Mouse (Mus musculus) C2C12 (cell line): ENCODE results near the gene Tcte1. TPM values are rescaled to one million over a fixed set of nuclear protein-coding genes. Genes with fewer than 3 reads are reported as not detected.

Experiments
- H3K27me3 ChIP-seq: one replicate; pipeline ENCODE4 v1.6.1; 2011; ENCODE audit not compliant: control insufficient read depth, insufficient read depth, insufficient read length
- H3K36me3 ChIP-seq: one replicate; pipeline ENCODE4 v1.6.1; 2011; ENCODE audit not compliant: control insufficient read depth, insufficient read depth
- H3K4me3 ChIP-seq: one replicate; pipeline ENCODE4 v1.5.1; 2011; ENCODE audit warnings: mild to moderate bottlenecking, control low read depth; ENCODE audit not compliant: poor library complexity, insufficient read depth, severe bottlenecking
- H3K79me2 ChIP-seq: one replicate; pipeline ENCODE4 v1.6.1; 2011; ENCODE audit not compliant: control insufficient read depth, insufficient read depth
- H3K79me3 ChIP-seq: one replicate; pipeline ENCODE4 v1.6.1; 2011; ENCODE audit warnings: low read depth, control low read depth
- H3ac ChIP-seq: one replicate; pipeline ENCODE3; 2011; ENCODE audit warnings: low read depth; ENCODE audit not compliant: control insufficient read depth, insufficient read length
- CEBPB ChIP-seq: IDR thresholded peaks from one replicate; pipeline ENCODE4 v1.6.1; 2011; ENCODE audit warnings: low read depth, mild to moderate bottlenecking, control low read depth, moderate library complexity
- CTCF ChIP-seq: IDR thresholded peaks from one replicate; pipeline ENCODE4 v1.5.1; 2011; ENCODE audit not compliant: control insufficient read depth, insufficient read depth, insufficient read length
- FOSL1 ChIP-seq: IDR thresholded peaks from one replicate; pipeline ENCODE4 v1.8.0; 2011; ENCODE audit warnings: mild to moderate bottlenecking, low read length; ENCODE audit not compliant: poor library complexity, insufficient read depth, severe bottlenecking
- MAX ChIP-seq: IDR thresholded peaks from one replicate; pipeline ENCODE4 v1.6.1; 2011; ENCODE audit warnings: mild to moderate bottlenecking, control low read depth
- MYOD1 ChIP-seq: IDR thresholded peaks from one replicate; pipeline ENCODE4 v1.6.1; 2011; ENCODE audit warnings: low read depth; ENCODE audit not compliant: control insufficient read depth, insufficient read length
- MYOG ChIP-seq: IDR thresholded peaks from one replicate; pipeline ENCODE4 v1.6.1; 2011; ENCODE audit not compliant: control insufficient read depth, insufficient read length; ENCODE audit errors: extremely low read depth
- USF1 ChIP-seq: IDR thresholded peaks from one replicate; pipeline ENCODE4 v1.6.1; 2011; ENCODE audit warnings: low read depth, mild to moderate bottlenecking, control low read depth, moderate library complexity
- polyA plus RNA-seq: library from polyadenylated mRNA; unstranded; fragments of >200 nt; fragmentation: generic; extraction: Trizol; gene quantifications from one replicate; pipeline ENCODE4 v1.2.1, GENCODE M21; 2012; ENCODE audit warnings: missing spikeins

The Tcte1 gene
- polyA plus RNA-seq, 1 experiment, result not detected

DNA sequence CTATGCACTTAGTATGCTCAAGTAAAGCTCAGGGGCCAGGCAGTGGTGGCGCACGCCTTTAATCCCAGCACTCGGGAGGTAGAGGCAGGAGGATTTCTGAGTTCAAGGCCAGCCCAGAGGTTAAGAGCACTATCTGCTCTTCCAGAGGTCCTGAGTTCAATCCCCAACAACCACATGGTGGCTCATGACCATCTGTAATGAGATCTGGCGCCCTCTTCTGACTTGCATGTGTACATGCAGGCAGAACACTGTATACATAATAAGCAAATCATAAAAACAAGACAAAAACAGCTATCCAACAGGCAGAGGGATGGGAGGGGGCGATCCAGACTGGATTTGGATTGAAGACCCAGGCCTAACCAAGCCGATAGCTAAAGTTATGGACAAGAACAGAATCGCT, 55.6 kb downstream of the Tcte1 start:
- Histone ChIP-seq H3K27me3 (no peaks in the 10 kb centered on the region), H3K79me2 (peaks cover 9% of the 10 kb centered on the region), H3ac (no peak overlapping the region), H3K79me3 (no peaks in the 10 kb centered on the region), H3K4me3 (no peak overlapping the region), H3K36me3 (peaks cover 6% of the 10 kb centered on the region)
- TF ChIP-seq FOSL1 (no peak), MYOG (no peak), MAX (no peak), MYOD1 (no peak), CTCF (no peak), USF1 (no peak), CEBPB (no peak)

DNA sequence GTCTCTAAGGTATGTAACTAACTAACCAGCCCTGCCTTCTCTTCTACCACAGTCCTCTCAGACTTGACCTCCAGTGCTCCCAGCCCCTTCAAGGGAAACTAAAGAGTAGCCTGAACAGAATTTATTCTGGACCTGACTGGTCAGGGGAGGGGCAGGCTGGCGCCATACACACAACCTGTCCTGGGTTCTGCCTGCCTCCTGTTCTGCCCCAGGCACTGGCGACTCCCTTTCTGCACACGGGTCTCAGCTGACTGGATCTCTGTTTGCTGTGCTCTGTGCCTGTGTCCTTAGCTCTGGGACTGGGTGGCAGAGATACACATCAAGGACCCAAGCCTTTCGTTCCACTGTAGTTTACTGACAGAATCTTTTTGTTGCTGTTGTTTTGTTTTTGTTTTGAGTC, 56.3 kb downstream of the Tcte1 start:
- no peaks in the 10 kb centered on the region for H3K27me3 ChIP-seq
- no peak for TF ChIP-seq USF1
- TF ChIP-seq MYOD1, result no peak
- no peak for TF ChIP-seq CEBPB
- no peak for TF ChIP-seq MYOG
- TF ChIP-seq CTCF, result no peak
- no peak for TF ChIP-seq MAX
- TF ChIP-seq FOSL1, result no peak
- peaks cover 2% of the 10 kb centered on the region for H3K79me2 ChIP-seq
- peaks cover 8% of the 10 kb centered on the region for H3K36me3 ChIP-seq
- H3K79me3 ChIP-seq, result no peaks in the 10 kb centered on the region
- no peak overlapping the region for H3ac ChIP-seq
- no peak overlapping the region for H3K4me3 ChIP-seq

DNA sequence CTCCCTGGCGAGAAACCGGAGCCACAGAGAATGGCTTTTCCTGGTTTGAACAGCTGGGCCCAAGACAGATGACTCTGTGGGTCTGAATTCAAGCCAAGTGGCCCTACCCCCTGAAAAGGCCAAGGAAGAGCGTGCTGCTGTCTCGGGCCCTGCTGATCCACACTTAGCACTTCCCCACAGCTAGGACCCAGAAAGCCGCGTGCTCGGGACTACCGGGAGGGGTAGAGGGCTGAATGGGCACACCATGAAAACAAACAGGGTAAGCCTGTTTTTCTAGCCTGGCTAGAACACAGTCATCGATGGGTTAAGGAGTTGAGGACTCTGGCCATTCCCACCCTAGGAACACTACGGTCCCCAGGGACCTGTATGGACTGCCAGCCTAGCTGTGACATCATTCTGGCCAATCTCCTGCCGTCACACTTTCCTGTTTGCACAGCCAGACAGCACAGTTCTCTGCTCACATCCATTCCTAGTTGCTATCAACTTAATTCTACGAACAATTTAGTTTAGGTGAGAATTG, 57.8 kb downstream of the Tcte1 start:
- peak; percentile 56 for TF ChIP-seq MYOD1
- TF ChIP-seq USF1, result no peak
- H3K79me2 ChIP-seq, result no peaks in the 10 kb centered on the region
- H3K79me3 ChIP-seq, result no peaks in the 10 kb centered on the region
- no peak overlapping the region for H3K4me3 ChIP-seq
- H3ac ChIP-seq, result no peak overlapping the region
- H3K36me3 ChIP-seq, result peaks cover 14% of the 10 kb centered on the region
- no peaks in the 10 kb centered on the region for H3K27me3 ChIP-seq

DNA sequence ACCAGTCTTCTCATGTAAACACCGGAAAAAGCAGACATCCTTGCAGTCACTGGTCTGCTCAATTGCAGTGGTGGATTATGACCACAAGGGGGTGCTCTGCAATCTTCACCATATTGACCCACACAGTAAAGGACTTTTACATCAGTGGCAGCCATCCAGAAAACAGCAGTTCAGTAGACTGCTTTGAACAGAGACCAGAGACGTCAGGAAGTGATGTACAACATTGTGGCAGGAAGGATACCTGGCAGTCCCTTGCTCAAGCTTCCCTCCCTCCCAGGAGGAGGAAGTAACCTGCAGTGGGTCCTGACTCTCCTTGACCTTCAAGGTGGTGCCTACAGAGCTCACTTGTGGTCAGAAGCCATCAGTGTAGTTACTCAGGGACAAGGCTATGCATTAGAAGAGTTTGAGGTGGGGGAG, 58.3 kb downstream of the Tcte1 start:
- no peaks in the 10 kb centered on the region for H3K79me3 ChIP-seq
- H3ac ChIP-seq, result no peak overlapping the region
- TF ChIP-seq CEBPB, result no peak
- peak; percentile 58 for TF ChIP-seq CTCF
- H3K4me3 ChIP-seq, result no peak overlapping the region
- no peaks in the 10 kb centered on the region for H3K79me2 ChIP-seq
- H3K36me3 ChIP-seq, result peaks cover 19% of the 10 kb centered on the region
- no peaks in the 10 kb centered on the region for H3K27me3 ChIP-seq

DNA sequence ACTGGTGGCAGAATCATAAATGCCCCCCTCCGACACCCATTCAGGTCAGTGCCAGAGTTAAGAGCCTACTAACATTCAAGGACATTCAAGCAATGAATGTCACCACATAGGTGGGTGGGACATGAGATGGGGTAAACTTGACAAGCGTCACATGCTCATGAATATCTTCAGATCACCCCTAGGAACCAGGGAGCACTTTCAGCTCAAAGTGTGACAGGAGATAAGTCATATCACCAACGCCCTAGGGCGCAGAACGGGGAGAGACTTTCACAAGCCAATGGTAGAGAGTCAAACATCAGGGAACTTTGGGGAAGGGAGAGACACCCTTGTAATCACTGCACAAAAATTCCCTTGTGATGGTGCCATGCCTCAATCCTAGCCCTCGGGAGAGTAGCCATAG, 59.0 kb downstream of the Tcte1 start:
- H3K27me3 ChIP-seq, result no peaks in the 10 kb centered on the region
- H3K36me3 ChIP-seq, result peaks cover 25% of the 10 kb centered on the region
- no peak overlapping the region for H3ac ChIP-seq
- no peaks in the 10 kb centered on the region for H3K79me2 ChIP-seq
- TF ChIP-seq CEBPB (no peak), CTCF (no peak), MAX (no peak), MYOD1 (no peak), FOSL1 (no peak), MYOG (no peak), USF1 (no peak)
- no peaks in the 10 kb centered on the region for H3K79me3 ChIP-seq
- H3K4me3 ChIP-seq, result no peak overlapping the region

DNA sequence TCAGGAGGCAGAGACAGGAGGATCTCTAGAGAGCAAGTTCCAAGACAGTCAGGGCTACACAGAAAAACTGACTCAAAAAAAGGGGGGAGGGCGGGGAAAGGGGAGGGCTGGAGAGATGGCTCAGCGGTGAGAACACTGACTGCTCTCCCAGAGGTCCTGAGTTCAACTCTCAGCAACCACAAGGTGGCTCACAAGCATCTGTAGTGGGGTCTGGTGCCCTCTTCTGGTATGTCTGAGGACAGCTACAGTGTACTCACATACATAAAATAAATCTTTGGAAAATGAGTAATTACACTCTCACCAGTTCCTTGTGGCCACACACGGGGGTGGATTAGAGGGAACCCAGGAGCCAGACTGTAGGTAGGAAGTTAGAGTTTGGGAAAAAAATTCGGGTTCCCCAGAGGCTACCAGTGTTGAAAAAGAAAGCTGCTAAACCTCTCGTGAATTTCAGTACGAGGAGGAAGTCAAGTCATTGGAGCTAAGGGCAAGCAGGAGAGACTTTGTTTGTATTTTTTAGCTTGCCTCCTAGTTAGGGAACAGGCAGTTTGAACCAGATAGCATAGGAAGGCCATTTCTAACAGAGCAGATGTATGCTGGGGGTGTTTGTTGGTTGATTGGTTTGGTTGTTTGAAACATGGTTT, 59.6 kb downstream of the Tcte1 start:
- no peak overlapping the region for H3K4me3 ChIP-seq
- no peaks in the 10 kb centered on the region for H3K27me3 ChIP-seq
- H3ac ChIP-seq, result no peak overlapping the region
- TF ChIP-seq MYOG (no peak), CTCF (peak; percentile 29)
- H3K36me3 ChIP-seq, result peaks cover 32% of the 10 kb centered on the region
- H3K79me3 ChIP-seq, result no peaks in the 10 kb centered on the region
- no peaks in the 10 kb centered on the region for H3K79me2 ChIP-seq
